Mouse (Mus musculus) WW6 (cell line): Measurements from ENCODE around the gene Rbpj.
"Not testable (repeated sequence)": the region's sequence is repeated elsewhere in the genome, so short reads cannot be mapped to it uniquely, and the experiment has no call there.

Experiments
- DNase-seq: peaks from one replicate; pipeline ENCODE4 v3.0.0-alpha.2; 2013; ENCODE audit warnings: low read depth, low spot score

The Rbpj gene

GRCm38 (mm10) chr5:53511426-53511825 lies 45.5 kb downstream of the Rbpj start:
- no peak for DNase-seq

GRCm38 (mm10) chr5:53514959-53515612 lies 49.1 kb downstream of the Rbpj start:
- no peak for DNase-seq

GRCm38 (mm10) chr5:53516482-53516881 lies 50.5 kb downstream of the Rbpj start:
- DNase-seq, result no peak

GRCm38 (mm10) chr5:53517802-53518201 lies 51.9 kb downstream of the Rbpj start:
- no peak for DNase-seq

GRCm38 (mm10) chr5:53519131-53519530 lies 53.2 kb downstream of the Rbpj start:
- DNase-seq, result no peak

- DNase-seq, result no peak
Measured at GRCm38 (mm10) chr5:53519998-53520577, 54.1 kb downstream of the Rbpj start.

- DNase-seq, result no peak
Measured at GRCm38 (mm10) chr5:53523046-53523445, 57.1 kb downstream of the Rbpj start.

GRCm38 (mm10) chr5:53524162-53524561 lies 58.2 kb downstream of the Rbpj start:
- DNase-seq, result no peak

- DNase-seq, result no peak
Measured at GRCm38 (mm10) chr5:53524831-53525230, 58.9 kb downstream of the Rbpj start.

GRCm38 (mm10) chr5:53525305-53526069 lies 59.5 kb downstream of the Rbpj start:
- DNase-seq, result no peak

- DNase-seq, result no peak
Measured at GRCm38 (mm10) chr5:53526070-53526430, 60.1 kb downstream of the Rbpj start.

GRCm38 (mm10) chr5:53529846-53530245 lies 63.9 kb downstream of the Rbpj start:
- no peak for DNase-seq

- DNase-seq, result no peak
Measured at GRCm38 (mm10) chr5:53535096-53535495, 69.1 kb downstream of the Rbpj start.

GRCm38 (mm10) chr5:53536635-53537554 lies 70.9 kb downstream of the Rbpj start:
- DNase-seq, result no peak

- no peak for DNase-seq
Measured at GRCm38 (mm10) chr5:53539860-53540633, 74.1 kb downstream of the Rbpj start.

- no peak for DNase-seq
Measured at GRCm38 (mm10) chr5:53542073-53542472, 76.1 kb downstream of the Rbpj start.

GRCm38 (mm10) chr5:53543399-53543798 lies 77.4 kb downstream of the Rbpj start:
- DNase-seq, result no peak

- no peak for DNase-seq
Measured at GRCm38 (mm10) chr5:53543945-53544344, 78.0 kb downstream of the Rbpj start.

GRCm38 (mm10) chr5:53546440-53546839 lies 80.5 kb downstream of the Rbpj start:
- DNase-seq, result no peak

GRCm38 (mm10) chr5:53546979-53547472 lies 81.1 kb downstream of the Rbpj start:
- no peak for DNase-seq

GRCm38 (mm10) chr5:53550329-53550728 lies 84.4 kb downstream of the Rbpj start:
- not testable (repeated sequence) for DNase-seq
